Mouse (Mus musculus) embryonic fibroblast, embryonic 13.5 days (primary cell): ENCODE data around the gene Acvrl1.

Experiments
- CTCF ChIP-seq: IDR thresholded peaks from 2 replicates; pipeline ENCODE4 v1.5.1; 2011; ENCODE audit warnings: mild to moderate bottlenecking, control low read depth, low read length, moderate library complexity, borderline replicate concordance; ENCODE audit not compliant: insufficient read depth
- POLR2A ChIP-seq: IDR thresholded peaks from 2 replicates; pipeline ENCODE4 v1.6.1; 2011; ENCODE audit warnings: low read depth, mild to moderate bottlenecking, control low read depth, low read length, moderate library complexity

GRCm38 (mm10) chr15:101180363-101181105 lies 52.2 kb downstream of the Acvrl1 start:
- TF ChIP-seq POLR2A (no peak), CTCF (no peak)
